Comparison of ENCODE assay signal across 12 mouse cellular contexts in genomic region chr10:96214946-96215345, GRCm38 (mm10).
DNase-seq lines count a peak whose midpoint lies in the region; ATAC-seq lines count a peak whose summit lies in the region.
"Had no signal": no experiment of that assay in that cellular context is flagged by ENCODE, and none has a peak within 500 bp of the region (broad histone marks: within the 10 kb centered on the region; RNA-seq: fewer than 3 reads in every experiment).

No protein-coding gene starts in this region.

- H3K4me2 ChIP-seq in forebrain, embryonic 14.5 days (ENCODE audit: low read length), result no peak overlapping the region
- H3K4me2 ChIP-seq in forebrain, embryonic 12.5 days, result no peak overlapping the region

- ATAC-seq in forebrain, embryonic 14.5 days, result peak; percentile 11; the same call in 1 of the 2 replicates
- ATAC-seq in forebrain, embryonic 12.5 days (ENCODE audit: low FRiP score), result no peak

- H3K4me3 ChIP-seq in forebrain, embryonic 14.5 days (ENCODE audit: low read depth, low read length), result no peak overlapping the region
- H3K4me3 ChIP-seq in forebrain, embryonic 12.5 days (replicated peaks), result no peak overlapping the region
- H3K4me3 ChIP-seq: erythroblast, embryonic 14.5 days; heart, embryonic 13.5 days; limb, embryonic 15.5 days had no signal

- 54% methylated on average over 6 of the region's 6 CpGs for WGBS in forebrain, embryonic 14.5 days
- WGBS in forebrain, embryonic 12.5 days, result 71% methylated on average over 6 of the region's 6 CpGs

- H3K27ac ChIP-seq in forebrain, embryonic 14.5 days (ENCODE audit: low read depth, low read length), result no peak overlapping the region
- no peak overlapping the region; the same call in 1 of the 2 replicates for H3K27ac ChIP-seq in forebrain, embryonic 12.5 days
- H3K27ac ChIP-seq: heart, embryonic 13.5 days had no signal

- H3K27me3 ChIP-seq in forebrain, embryonic 14.5 days (replicated peaks; ENCODE audit: control insufficient read depth, insufficient read depth, low read length), result no peaks in the 10 kb centered on the region
- H3K27me3 ChIP-seq in forebrain, embryonic 12.5 days, result no peaks in the 10 kb centered on the region
- H3K27me3 ChIP-seq: heart, embryonic 13.5 days; limb, embryonic 15.5 days had no signal

- H3K9me3 ChIP-seq in forebrain, embryonic 14.5 days (replicated peaks; ENCODE audit: control insufficient read depth, low read length), result no peaks in the 10 kb centered on the region
- H3K9me3 ChIP-seq in forebrain, embryonic 12.5 days, result no peaks in the 10 kb centered on the region
- H3K9me3 ChIP-seq: heart, embryonic 13.5 days; limb, embryonic 15.5 days had no signal

- no peak overlapping the region for H3K9ac ChIP-seq in forebrain, embryonic 14.5 days (ENCODE audit: low read length)
- H3K9ac ChIP-seq in forebrain, embryonic 12.5 days, result no peak overlapping the region
- H3K9ac ChIP-seq: limb, embryonic 15.5 days had no signal

- H3K4me1 ChIP-seq in forebrain, embryonic 14.5 days (ENCODE audit: control insufficient read depth, insufficient read depth, low read length), result no peaks in the 10 kb centered on the region
- peaks cover 3% of the 10 kb centered on the region; the same call in 1 of the 2 replicates for H3K4me1 ChIP-seq in forebrain, embryonic 12.5 days

- peak; percentile 22 for DNase-seq in forebrain, embryonic 14.5 days (ENCODE audit: low spot score)
- peak; percentile 64 for DNase-seq in CD4-positive, CD25-positive, alpha-beta regulatory T cell, adult 2 months (ENCODE audit: low read depth, low spot score)
- peak; percentile 98 for DNase-seq in cerebellum, adult 9-11 months
- DNase-seq in naive thymus-derived CD4-positive, alpha-beta T cell, adult 2 months (ENCODE audit: low read depth), result peak; percentile 73
- DNase-seq in gastrocnemius, adult 8-10 months (ENCODE audit: low spot score in 2 of 2), result no peak
- no peak for DNase-seq in retina, embryonic 14.5 days (ENCODE audit: low spot score)
- no peak for DNase-seq in frontal cortex, adult 2 months (ENCODE audit: extremely low spot score in 1 of 2, low spot score in 1 of 2)
- DNase-seq: adrenal gland, postnatal 10 days had no signal

- no peaks in the 10 kb centered on the region for H3K36me3 ChIP-seq in forebrain, embryonic 14.5 days (ENCODE audit: control insufficient read depth, insufficient read depth, low read length)
- H3K36me3 ChIP-seq in forebrain, embryonic 12.5 days (replicated peaks), result no peaks in the 10 kb centered on the region
- H3K36me3 ChIP-seq: heart, embryonic 13.5 days; limb, embryonic 15.5 days had no signal

Comparison
In these comparisons a context has a peak if more than half of its experiments do, and no peak if none do; other contexts are left out.
1. DNase-seq: peak in forebrain, embryonic 14.5 days (single experiment), CD4-positive, CD25-positive, alpha-beta regulatory T cell, adult 2 months (single experiment), cerebellum, adult 9-11 months (single experiment) and naive thymus-derived CD4-positive, alpha-beta T cell, adult 2 months (single experiment); none in gastrocnemius, adult 8-10 months (0 of 2), retina, embryonic 14.5 days (single experiment) and frontal cortex, adult 2 months (0 of 2).